14 mouse cellular contexts compared by ENCODE assay signal in the genomic region with DNA sequence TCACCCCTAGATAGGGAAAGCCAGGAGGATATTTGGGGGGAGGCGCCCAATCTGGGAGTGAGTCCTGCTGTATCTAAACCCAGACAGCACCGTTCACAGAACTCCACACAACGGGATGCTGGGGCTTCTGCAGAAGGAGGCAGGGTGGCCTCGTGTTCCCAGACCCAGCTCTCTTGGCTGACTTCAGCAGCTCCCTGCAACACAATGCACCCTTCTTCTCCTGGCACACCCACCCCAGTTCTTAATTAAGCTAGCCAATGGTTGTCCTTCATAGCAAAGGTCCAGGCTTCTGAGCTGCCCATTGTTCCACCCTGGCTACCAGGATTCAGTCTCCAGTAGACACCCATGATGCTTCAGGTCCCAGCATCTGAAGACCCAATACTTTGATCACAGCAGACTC.
DNase-seq lines count a peak whose midpoint lies in the region; ATAC-seq and TF ChIP-seq lines count a peak whose summit lies in the region.
"Had no signal": no experiment of that assay in that cellular context is flagged by ENCODE, and none has a peak within 500 bp of the region (broad histone marks: within the 10 kb centered on the region; RNA-seq: fewer than 3 reads in every experiment).

No protein-coding gene starts in this region.

- peak; percentile 28 to 49 for DNase-seq in frontal cortex, adult 2 months (ENCODE audit: extremely low spot score in 1 of 2, low spot score in 1 of 2)
- DNase-seq in frontal cortex, postnatal 10 days (ENCODE audit: low spot score in 2 of 2) = no peak
- peak; percentile 49 for DNase-seq in right cerebral cortex, adult 18-20 months
- no peak for DNase-seq in right cerebral cortex, postnatal 4 days
- DNase-seq in layer of hippocampus, adult 9-10 months (ENCODE audit: low spot score) = peak; percentile 29
- no peak for DNase-seq in urinary bladder, postnatal 10 days (ENCODE audit: low spot score)
- DNase-seq: adrenal gland, postnatal 25 days; cerebellum, adult 11 months; gastrocnemius, postnatal 14 days; kidney, postnatal 10 days had no signal

- no peak for TF ChIP-seq POLR2A in olfactory bulb, adult 2 months (IDR thresholded peaks at IDR 0.05; ENCODE audit: insufficient read depth, low read depth, low read length)

- 53% methylated on average over 4 of the region's 4 CpGs for WGBS in olfactory bulb, adult 2 months

- TF ChIP-seq CTCF in olfactory bulb, adult 2 months (IDR thresholded peaks at IDR 0.05; ENCODE audit: insufficient read depth, low read depth, low read length) = no peak

- ATAC-seq in megakaryocyte progenitor cell, adult 5-6 weeks (replicated peaks; ENCODE audit: poor library complexity) = no peak

- peak overlapping the region; percentile 18; the same call in 1 of the 2 replicates for H3K27ac ChIP-seq in olfactory bulb, adult 2 months (ENCODE audit: insufficient read depth, low read depth, low read length)
- H3K27ac ChIP-seq: liver, embryonic 15.5 days; macrophage had no signal

- H3K4me1 ChIP-seq in olfactory bulb, adult 2 months (ENCODE audit: control insufficient read depth, insufficient read depth, low read length) = peaks cover 18% of the 10 kb centered on the region

- no peak overlapping the region for H3K4me3 ChIP-seq in olfactory bulb, adult 2 months (ENCODE audit: insufficient read depth, low read depth, low read length)
- H3K4me3 ChIP-seq: liver, embryonic 15.5 days had no signal

Comparison
In these comparisons a context has a peak if more than half of its experiments do, and no peak if none do; other contexts are left out.
1. DNase-seq: peak in frontal cortex, adult 2 months (2 of 2), right cerebral cortex, adult 18-20 months (single experiment) and layer of hippocampus, adult 9-10 months (single experiment); none in frontal cortex, postnatal 10 days (0 of 2), right cerebral cortex, postnatal 4 days (single experiment) and urinary bladder, postnatal 10 days (single experiment).